Mouse (Mus musculus): ENCODE results near the gene Gm49342.

GRCm38 (mm10) chr14:50908126-50908525 is 36.2 kb upstream of the Gm49342 start:
- no peak for TF ChIP-seq ZNF384 (IDR thresholded peaks at IDR 0.05; ENCODE audit: low read depth, low read length)
- TF ChIP-seq ZC3H11A (IDR thresholded peaks at IDR 0.05; ENCODE audit: borderline replicate concordance, low read depth, low read length) = no peak
- no peak for TF ChIP-seq HCFC1 (IDR thresholded peaks at IDR 0.05; ENCODE audit: borderline replicate concordance, insufficient read depth, low read length)
- no peak for TF ChIP-seq MAFK (IDR thresholded peaks at IDR 0.05; ENCODE audit: insufficient read depth, low read depth, low read length)
